Mouse (Mus musculus): ENCODE data around the gene Eif5a.
A peak's percentile ranks its signal among the peaks of the same experiment; 100 is the strongest.

DNA sequence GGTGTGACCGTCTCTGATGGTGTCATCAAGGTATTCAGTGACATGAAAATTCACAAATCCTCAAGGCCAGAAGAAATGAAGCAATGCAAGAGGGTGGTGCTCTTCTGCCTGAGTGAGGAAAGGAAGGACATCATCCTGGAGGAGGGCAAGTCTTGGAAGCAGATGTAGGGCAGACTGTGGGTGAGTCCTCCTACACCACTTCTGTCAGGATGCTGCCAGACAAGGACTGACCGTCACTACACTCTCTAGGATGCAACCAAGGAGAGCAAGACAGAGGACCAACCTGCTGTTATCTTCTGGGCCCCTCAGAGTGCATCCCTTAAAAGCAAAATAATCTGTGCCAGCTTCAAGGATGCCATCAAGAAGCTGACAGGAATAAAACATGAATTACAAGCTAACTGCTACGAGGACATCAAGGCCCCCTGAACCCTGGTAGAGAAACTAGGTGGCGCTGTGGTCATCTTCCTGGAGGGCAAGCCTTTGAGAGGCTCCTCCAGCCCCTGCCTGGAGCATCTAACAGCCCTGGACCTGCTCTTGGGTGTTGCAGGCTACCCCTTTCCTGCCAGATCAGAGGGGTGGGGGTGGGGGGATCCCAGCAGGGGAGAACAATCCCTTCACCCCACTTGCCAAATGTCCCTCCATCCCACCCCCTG lies 29.2 kb upstream of the Eif5a start:
- TF ChIP-seq CTCF (IDR thresholded peaks at IDR 0.05; ENCODE audit: low read depth) (peak; percentile 56), EP300 (IDR thresholded peaks at IDR 0.05; ENCODE audit: low read depth) (no peak)
